Mouse (Mus musculus): Measurements from ENCODE around the gene Phactr1. TPM values are rescaled to one million over a fixed set of nuclear protein-coding genes. Genes with fewer than 3 reads are reported as not detected.

The Phactr1 gene
- total and polyA plus RNA-seq, 2 experiments = 0.16 to 0.28 TPM

- Histone ChIP-seq H3K27ac (replicated peaks; ENCODE audit: insufficient read depth, low read depth, low read length) (no peak overlapping the region), H3K79me2 (ENCODE audit: control insufficient read depth, insufficient read depth, low read length) (no peaks in the 10 kb centered on the region), H3K4me3 (ENCODE audit: insufficient read depth, low read depth, low read length) (no peak overlapping the region), H3K4me1 (ENCODE audit: control insufficient read depth, insufficient read depth, low read length) (no peaks in the 10 kb centered on the region), H3K36me3 (ENCODE audit: control insufficient read depth, insufficient read depth, low read length) (no peaks in the 10 kb centered on the region), H3K9ac (ENCODE audit: low read depth, low read length) (no peak overlapping the region), H3K27me3 (ENCODE audit: control insufficient read depth, insufficient read depth, low read length) (peaks cover 9% of the 10 kb centered on the region; the same call in 1 of the 2 replicates)
- DNase-seq (ENCODE audit: extremely low read depth, low read depth, low spot score) = no peak
- TF ChIP-seq CTCF (IDR thresholded peaks at IDR 0.05; ENCODE audit: low read depth, low read length) (no peak), POLR2A (IDR thresholded peaks at IDR 0.05; ENCODE audit: extremely low read depth, insufficient read depth, low read length) (no peak)
- WGBS = 11% methylated on average over 2 of the region's 2 CpGs
Measured at GRCm38 (mm10) chr13:42711510-42711909, 31.1 kb downstream of the Phactr1 start.

GRCm38 (mm10) chr13:42719401-42719800, 39.0 kb downstream of the Phactr1 start:
- 46% methylated on average over 9 of the region's 9 CpGs for WGBS
- Histone ChIP-seq H3K27me3 (ENCODE audit: control insufficient read depth, insufficient read depth, low read length) (no peaks in the 10 kb centered on the region), H3K4me1 (ENCODE audit: control insufficient read depth, insufficient read depth, low read length) (peaks cover 5% of the 10 kb centered on the region; the same call in 1 of the 2 replicates), H3K79me2 (ENCODE audit: control insufficient read depth, insufficient read depth, low read length) (no peaks in the 10 kb centered on the region), H3K4me3 (ENCODE audit: insufficient read depth, low read depth, low read length) (no peak overlapping the region), H3K36me3 (ENCODE audit: control insufficient read depth, insufficient read depth, low read length) (no peaks in the 10 kb centered on the region), H3K9ac (ENCODE audit: low read depth, low read length) (no peak overlapping the region), H3K27ac (replicated peaks; ENCODE audit: insufficient read depth, low read depth, low read length) (no peak overlapping the region)
- no peak for DNase-seq (ENCODE audit: extremely low read depth, low read depth, low spot score)
- no peak for TF ChIP-seq CTCF (IDR thresholded peaks at IDR 0.05; ENCODE audit: low read depth, low read length)
- TF ChIP-seq POLR2A (IDR thresholded peaks at IDR 0.05; ENCODE audit: extremely low read depth, insufficient read depth, low read length) = no peak

GRCm38 (mm10) chr13:42720135-42720534, 39.7 kb downstream of the Phactr1 start:
- Histone ChIP-seq H3K27me3 (ENCODE audit: control insufficient read depth, insufficient read depth, low read length) (no peaks in the 10 kb centered on the region), H3K4me1 (ENCODE audit: control insufficient read depth, insufficient read depth, low read length) (peaks cover 5% of the 10 kb centered on the region; the same call in 1 of the 2 replicates), H3K9ac (ENCODE audit: low read depth, low read length) (no peak overlapping the region), H3K4me3 (ENCODE audit: insufficient read depth, low read depth, low read length) (no peak overlapping the region), H3K27ac (replicated peaks; ENCODE audit: insufficient read depth, low read depth, low read length) (no peak overlapping the region), H3K36me3 (ENCODE audit: control insufficient read depth, insufficient read depth, low read length) (no peaks in the 10 kb centered on the region), H3K79me2 (ENCODE audit: control insufficient read depth, insufficient read depth, low read length) (no peaks in the 10 kb centered on the region)
- no peak for DNase-seq (ENCODE audit: extremely low read depth, low read depth, low spot score)
- TF ChIP-seq CTCF (IDR thresholded peaks at IDR 0.05; ENCODE audit: low read depth, low read length) (no peak), POLR2A (IDR thresholded peaks at IDR 0.05; ENCODE audit: extremely low read depth, insufficient read depth, low read length) (no peak)
- 31% methylated on average over 4 of the region's 4 CpGs for WGBS

- peaks cover 5% of the 10 kb centered on the region; the same call in 1 of the 2 replicates for H3K4me1 ChIP-seq (ENCODE audit: control insufficient read depth, insufficient read depth, low read length)
- no peaks in the 10 kb centered on the region for H3K27me3 ChIP-seq (ENCODE audit: control insufficient read depth, insufficient read depth, low read length)
- 35% methylated on average over 1 of the region's 1 CpGs for WGBS
- no peak overlapping the region for H3K9ac ChIP-seq (ENCODE audit: low read depth, low read length)
- no peak overlapping the region for H3K27ac ChIP-seq (replicated peaks; ENCODE audit: insufficient read depth, low read depth, low read length)
- H3K36me3 ChIP-seq (ENCODE audit: control insufficient read depth, insufficient read depth, low read length) = no peaks in the 10 kb centered on the region
- H3K4me3 ChIP-seq (ENCODE audit: insufficient read depth, low read depth, low read length) = no peak overlapping the region
- no peaks in the 10 kb centered on the region for H3K79me2 ChIP-seq (ENCODE audit: control insufficient read depth, insufficient read depth, low read length)
- no peak for DNase-seq (ENCODE audit: extremely low read depth, low read depth, low spot score)
- no peak for TF ChIP-seq POLR2A (IDR thresholded peaks at IDR 0.05; ENCODE audit: extremely low read depth, insufficient read depth, low read length)
- no peak for TF ChIP-seq CTCF (IDR thresholded peaks at IDR 0.05; ENCODE audit: low read depth, low read length)
Measured at GRCm38 (mm10) chr13:42720648-42721047, 40.2 kb downstream of the Phactr1 start.

GRCm38 (mm10) chr13:42724011-42724410, 43.6 kb downstream of the Phactr1 start:
- Histone ChIP-seq H3K4me3 (ENCODE audit: insufficient read depth, low read depth, low read length) (no peak overlapping the region), H3K9ac (ENCODE audit: low read depth, low read length) (no peak overlapping the region), H3K79me2 (ENCODE audit: control insufficient read depth, insufficient read depth, low read length) (no peaks in the 10 kb centered on the region), H3K4me1 (ENCODE audit: control insufficient read depth, insufficient read depth, low read length) (peaks cover 5% of the 10 kb centered on the region; the same call in 1 of the 2 replicates), H3K36me3 (ENCODE audit: control insufficient read depth, insufficient read depth, low read length) (no peaks in the 10 kb centered on the region), H3K27ac (replicated peaks; ENCODE audit: insufficient read depth, low read depth, low read length) (no peak overlapping the region), H3K27me3 (ENCODE audit: control insufficient read depth, insufficient read depth, low read length) (no peaks in the 10 kb centered on the region)
- TF ChIP-seq CTCF (IDR thresholded peaks at IDR 0.05; ENCODE audit: low read depth, low read length) = no peak
- TF ChIP-seq POLR2A (IDR thresholded peaks at IDR 0.05; ENCODE audit: extremely low read depth, insufficient read depth, low read length) = no peak
- WGBS = 49% methylated on average over 3 of the region's 3 CpGs
- DNase-seq (ENCODE audit: extremely low read depth, low read depth, low spot score) = peak; percentile 94

GRCm38 (mm10) chr13:42725709-42726231, 45.3 kb downstream of the Phactr1 start:
- Histone ChIP-seq H3K9ac (ENCODE audit: low read depth, low read length) (no peak overlapping the region), H3K4me1 (ENCODE audit: control insufficient read depth, insufficient read depth, low read length) (peaks cover 5% of the 10 kb centered on the region; the same call in 1 of the 2 replicates), H3K36me3 (ENCODE audit: control insufficient read depth, insufficient read depth, low read length) (no peaks in the 10 kb centered on the region), H3K27me3 (ENCODE audit: control insufficient read depth, insufficient read depth, low read length) (no peaks in the 10 kb centered on the region; the same call in 1 of the 2 replicates), H3K27ac (replicated peaks; ENCODE audit: insufficient read depth, low read depth, low read length) (no peak overlapping the region), H3K4me3 (ENCODE audit: insufficient read depth, low read depth, low read length) (no peak overlapping the region), H3K79me2 (ENCODE audit: control insufficient read depth, insufficient read depth, low read length) (no peaks in the 10 kb centered on the region)
- 77% methylated on average over 7 of the region's 7 CpGs for WGBS
- TF ChIP-seq POLR2A (IDR thresholded peaks at IDR 0.05; ENCODE audit: extremely low read depth, insufficient read depth, low read length) (no peak), CTCF (IDR thresholded peaks at IDR 0.05; ENCODE audit: low read depth, low read length) (no peak)
- DNase-seq (ENCODE audit: extremely low read depth, low read depth, low spot score) = no peak
